10 mouse cellular contexts compared by ENCODE assay signal in the genomic region with DNA sequence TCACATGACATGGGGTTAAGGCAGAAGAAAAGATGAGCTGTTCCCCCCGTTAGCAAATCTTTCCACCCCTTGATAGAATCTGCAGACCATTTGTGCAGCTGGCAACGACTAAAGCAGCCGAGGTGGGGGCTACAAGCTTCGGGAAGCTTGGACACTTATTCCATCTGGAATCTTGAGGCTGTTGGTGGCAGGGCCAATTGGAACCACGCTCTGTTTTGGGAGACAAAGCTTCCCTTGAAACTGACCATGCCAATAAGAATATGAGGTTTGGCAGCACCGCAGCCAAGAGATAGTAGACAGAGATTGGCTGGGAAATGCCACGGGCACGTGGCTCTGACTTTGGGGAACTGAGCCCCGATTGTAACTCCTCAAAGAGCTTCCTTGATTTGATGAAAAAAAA. TPM values are rescaled to one million over a fixed set of nuclear protein-coding genes. Genes with fewer than 3 reads are reported as not detected.
A peak's percentile ranks its signal among the peaks of the same experiment; 100 is the strongest.
DNase-seq lines count a peak whose midpoint lies in the region; ATAC-seq and TF ChIP-seq lines count a peak whose summit lies in the region.
"Had no signal": no experiment of that assay in that cellular context is flagged by ENCODE, and none has a peak within 500 bp of the region (broad histone marks: within the 10 kb centered on the region; RNA-seq: fewer than 3 reads in every experiment).

No protein-coding gene starts in this region.

- TF ChIP-seq CTCF in forebrain, postnatal 0 days (IDR thresholded peaks at IDR 0.05; ENCODE audit: low read depth), result no peak

- H3K27ac ChIP-seq in limb, embryonic 13.5 days, result no peak overlapping the region; the same call in 1 of the 2 replicates
- no peak overlapping the region for H3K27ac ChIP-seq in limb, embryonic 10.5 days
- H3K27ac ChIP-seq in forebrain, postnatal 0 days (ENCODE audit: low read depth, low read length), result peak overlapping the region; percentile 3; the same call in 1 of the 2 replicates
- H3K27ac ChIP-seq in limb, embryonic 14.5 days (replicated peaks; ENCODE audit: low read depth, low read length), result peak overlapping the region; percentile 7; the same call in 1 of the 2 replicates
- H3K27ac ChIP-seq: left cerebral cortex, adult 2 months; lung, embryonic 15.5 days had no signal

- H3K9me3 ChIP-seq in limb, embryonic 13.5 days, result peaks cover 6% of the 10 kb centered on the region; the same call in 1 of the 2 replicates
- no peaks in the 10 kb centered on the region for H3K9me3 ChIP-seq in limb, embryonic 10.5 days (replicated peaks)
- no peaks in the 10 kb centered on the region for H3K9me3 ChIP-seq in forebrain, postnatal 0 days (ENCODE audit: low read length)
- H3K9me3 ChIP-seq in limb, embryonic 14.5 days (ENCODE audit: control insufficient read depth, low read length), result no peaks in the 10 kb centered on the region
- H3K9me3 ChIP-seq: lung, embryonic 15.5 days had no signal

- H3K36me3 ChIP-seq in limb, embryonic 13.5 days, result no peaks in the 10 kb centered on the region
- H3K36me3 ChIP-seq in limb, embryonic 10.5 days, result no peaks in the 10 kb centered on the region
- no peaks in the 10 kb centered on the region for H3K36me3 ChIP-seq in forebrain, postnatal 0 days (ENCODE audit: insufficient read depth)
- H3K36me3 ChIP-seq in limb, embryonic 14.5 days (ENCODE audit: control insufficient read depth, insufficient read depth, low read length), result no peaks in the 10 kb centered on the region
- H3K36me3 ChIP-seq: lung, embryonic 15.5 days had no signal

- no peak overlapping the region for H3K4me3 ChIP-seq in limb, embryonic 13.5 days
- H3K4me3 ChIP-seq in limb, embryonic 10.5 days, result no peak overlapping the region
- no peak overlapping the region for H3K4me3 ChIP-seq in forebrain, postnatal 0 days (ENCODE audit: low read depth, low read length)
- H3K4me3 ChIP-seq in limb, embryonic 14.5 days (replicated peaks; ENCODE audit: low read length), result no peak overlapping the region
- H3K4me3 ChIP-seq: left cerebral cortex, adult 2 months; lung, embryonic 15.5 days had no signal

- no peak for TF ChIP-seq POLR2A in limb, embryonic 14.5 days (IDR thresholded peaks at IDR 0.05; ENCODE audit: borderline replicate concordance, extremely low read depth, insufficient read depth, insufficient read length)

- H3K9ac ChIP-seq in limb, embryonic 13.5 days, result no peak overlapping the region
- no peak overlapping the region for H3K9ac ChIP-seq in forebrain, postnatal 0 days
- H3K9ac ChIP-seq in limb, embryonic 14.5 days (ENCODE audit: low read depth, low read length, severe bottlenecking), result no peak overlapping the region
- H3K9ac ChIP-seq: lung, embryonic 15.5 days had no signal

- H3K4me2 ChIP-seq in limb, embryonic 13.5 days (replicated peaks), result peak overlapping the region; percentile 30; the same call in 1 of the 2 replicates
- peak overlapping the region; percentile 2; the same call in 1 of the 2 replicates for H3K4me2 ChIP-seq in forebrain, postnatal 0 days (ENCODE audit: low read depth)
- no peak overlapping the region for H3K4me2 ChIP-seq in limb, embryonic 14.5 days (replicated peaks; ENCODE audit: low read depth, low read length, severe bottlenecking)
- H3K4me2 ChIP-seq: lung, embryonic 15.5 days had no signal

- DNase-seq in cerebellum, postnatal 10 days, result peak; percentile 84 to 87
- DNase-seq in cerebellum, adult 9-11 months, result no peak
- DNase-seq in limb, embryonic 10.5 days (ENCODE audit: low spot score), result no peak
- peak; percentile 48 for DNase-seq in forebrain, postnatal 0 days
- peak; percentile 52 for DNase-seq in limb, embryonic 14.5 days (ENCODE audit: low spot score)
- no peak for DNase-seq in spleen, postnatal 10 days (ENCODE audit: low spot score in 2 of 2)
- no peak for DNase-seq in adrenal gland, adult 2 months

- peak; percentile 46; the same call in 1 of the 2 replicates for ATAC-seq in limb, embryonic 13.5 days (ENCODE audit: low FRiP score, low read depth)
- peak; percentile 62 for ATAC-seq in forebrain, postnatal 0 days
- ATAC-seq in limb, embryonic 14.5 days (ENCODE audit: low FRiP score, low read depth), result peak; percentile 27; the same call in 1 of the 2 replicates

- H3K27me3 ChIP-seq in limb, embryonic 13.5 days, result 0 out of 2 replicates have a peak, but pooled peaks cover 4% of the 10 kb centered on the region
- H3K27me3 ChIP-seq in limb, embryonic 10.5 days (ENCODE audit: low read depth, poor library complexity, severe bottlenecking), result 0 out of 2 replicates have a peak, but pooled peaks cover 4% of the 10 kb centered on the region
- no peaks in the 10 kb centered on the region for H3K27me3 ChIP-seq in forebrain, postnatal 0 days (ENCODE audit: insufficient read depth, low read length)
- no peaks in the 10 kb centered on the region for H3K27me3 ChIP-seq in limb, embryonic 14.5 days (ENCODE audit: control insufficient read depth, insufficient read depth, low read length)
- H3K27me3 ChIP-seq: lung, embryonic 15.5 days had no signal

- 37% methylated on average over 9 of the region's 9 CpGs for WGBS in limb, embryonic 13.5 days
- WGBS in limb, embryonic 10.5 days, result 64% methylated on average over 9 of the region's 9 CpGs
- 20% methylated on average over 9 of the region's 9 CpGs for WGBS in forebrain, postnatal 0 days
- WGBS in limb, embryonic 14.5 days, result 41% methylated on average over 9 of the region's 9 CpGs

- peaks cover 26% of the 10 kb centered on the region for H3K4me1 ChIP-seq in limb, embryonic 13.5 days
- H3K4me1 ChIP-seq in limb, embryonic 10.5 days, result peaks cover 22% of the 10 kb centered on the region
- peaks cover 25% of the 10 kb centered on the region; the same call in 1 of the 2 replicates for H3K4me1 ChIP-seq in forebrain, postnatal 0 days (ENCODE audit: insufficient read depth)
- peaks cover 15% of the 10 kb centered on the region; the same call in 1 of the 2 replicates for H3K4me1 ChIP-seq in limb, embryonic 14.5 days (ENCODE audit: control insufficient read depth, insufficient read depth, low read length)

RNA-seq across cellular contexts. Expression of a gene that starts 31.7 kb away (rescaled TPM):
- 13.2 and 13.9 TPM in 2 replicates for polyA plus RNA-seq in limb, embryonic 13.5 days (2015; fragmentation: Nextera tagmentation; extraction: Ambion mirVana)
- polyA plus RNA-seq in limb, embryonic 10.5 days (2016; fragmentation: Nextera tagmentation; extraction: Ambion mirVana), result 9.2 and 9.5 TPM in 2 replicates
- total RNA-seq in forebrain, postnatal 0 days (2014; rRNA removed), result 93.0 and 96.3 TPM in 2 replicates
- polyA plus RNA-seq in forebrain, postnatal 0 days (2015; fragmentation: Nextera tagmentation; extraction: Ambion mirVana), result 25.7 and 33.2 TPM in 2 replicates
- polyA plus RNA-seq in limb, embryonic 14.5 days (2012; rRNA removed), result 14.5 and 19.6 TPM in 2 replicates
- polyA plus RNA-seq in limb, embryonic 14.5 days (2014; fragmentation: Nextera tagmentation; extraction: Ambion mirVana), result 11.3 and 13.4 TPM in 2 replicates
- total RNA-seq in adrenal gland, adult 2 months (2021), result 1 to 10 TPM; 2.9 to 4.8 TPM
- 4.8 and 6.8 TPM in 2 replicates for polyA plus RNA-seq in adrenal gland, adult 2 months (2012; rRNA removed)

Comparison
In these comparisons a context has a peak if more than half of its experiments do, and no peak if none do; other contexts are left out.
1. DNase-seq: peak in cerebellum, postnatal 10 days (2 of 2), forebrain, postnatal 0 days (single experiment) and limb, embryonic 14.5 days (single experiment); none in cerebellum, adult 9-11 months (single experiment), limb, embryonic 10.5 days (single experiment), spleen, postnatal 10 days (0 of 2) and adrenal gland, adult 2 months (single experiment).
2. H3K27ac ChIP-seq: peak in forebrain, postnatal 0 days (single experiment) and limb, embryonic 14.5 days (single experiment); none in limb, embryonic 13.5 days (single experiment) and limb, embryonic 10.5 days (single experiment).
3. Peak in every context shown above with its lines, with median percentiles within 50 percentile points of each other: ATAC-seq.